Mouse (Mus musculus): ENCODE results near the gene Gm20388.

The Gm20388 gene

DNA sequence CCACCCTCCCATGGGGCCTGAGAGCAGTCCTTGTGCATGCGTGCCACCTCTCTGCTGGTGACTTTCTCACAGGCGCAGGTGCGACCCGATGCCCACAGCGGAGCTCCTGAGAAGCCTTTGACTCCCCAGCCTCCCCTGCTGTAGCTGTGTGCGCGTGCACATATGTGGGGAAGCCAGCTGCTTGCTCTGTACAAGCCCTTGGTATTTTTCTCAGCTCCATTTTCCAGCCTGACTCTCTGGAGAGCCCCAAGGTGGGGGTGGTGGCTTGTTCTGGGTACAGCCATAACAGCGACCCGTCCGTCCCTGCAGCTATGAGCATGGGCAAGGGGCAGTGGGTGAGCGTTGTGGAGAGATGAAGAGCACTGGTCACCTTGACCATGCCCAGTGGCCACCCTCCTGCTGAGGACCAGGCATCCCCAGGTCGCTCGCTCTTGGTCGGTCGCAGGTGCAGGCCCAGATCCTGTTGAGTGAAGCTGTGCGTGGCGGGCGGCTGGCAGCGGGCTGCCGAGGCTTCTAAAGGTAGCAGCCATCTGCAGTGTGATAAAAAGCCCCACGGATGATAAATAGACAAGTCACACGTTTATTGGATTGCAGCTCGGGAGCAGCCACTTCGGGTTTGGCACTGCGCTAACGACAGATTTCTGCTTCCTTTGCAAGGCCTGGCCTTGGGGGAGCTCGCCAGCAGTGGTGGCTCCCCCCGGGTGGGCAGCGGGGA is 502.4 kb downstream of the Gm20388 start:
- in situ Hi-C loops (cut with MboI): no loop called here

DNA sequence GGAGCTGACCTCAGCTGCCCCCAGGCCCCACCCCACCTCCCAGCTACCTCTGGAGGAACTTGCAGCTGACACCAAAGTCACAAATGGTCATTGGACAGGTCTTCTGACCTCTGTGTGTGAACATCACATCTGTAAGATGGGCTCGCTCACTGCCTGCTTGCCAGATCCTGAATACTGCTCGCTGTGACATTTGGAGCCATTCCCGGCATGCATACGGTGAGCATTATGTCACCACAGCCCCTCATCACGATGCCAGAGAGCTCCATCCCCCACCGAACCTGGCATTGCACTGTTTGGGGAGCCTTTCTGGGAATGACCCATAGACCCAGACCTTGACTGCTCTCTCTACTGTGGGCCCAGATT is 503.0 kb downstream of the Gm20388 start:
- in situ Hi-C loops (cut with MboI): no loop called here

DNA sequence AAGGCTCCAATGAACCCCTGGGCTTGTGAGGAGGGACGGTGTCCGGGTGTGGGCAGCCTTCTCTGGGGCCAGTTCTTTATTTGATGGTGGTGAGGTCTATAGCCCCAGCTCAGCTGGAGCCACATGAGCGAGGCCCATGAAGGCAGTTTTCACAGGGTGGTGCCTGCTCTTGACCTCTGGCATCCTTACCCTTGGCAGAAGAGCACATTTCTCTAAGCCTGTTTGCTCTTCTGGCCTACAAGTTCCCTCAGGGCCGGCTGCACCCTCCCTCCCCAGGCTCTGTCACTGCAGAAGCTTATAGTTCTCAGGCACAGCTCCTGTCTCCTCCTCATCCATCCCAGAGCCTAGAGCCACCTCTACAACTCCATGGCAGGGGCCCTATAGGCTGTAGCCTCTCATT is 503.6 kb downstream of the Gm20388 start:
- in situ Hi-C loops (cut with MboI): no loop called here

DNA sequence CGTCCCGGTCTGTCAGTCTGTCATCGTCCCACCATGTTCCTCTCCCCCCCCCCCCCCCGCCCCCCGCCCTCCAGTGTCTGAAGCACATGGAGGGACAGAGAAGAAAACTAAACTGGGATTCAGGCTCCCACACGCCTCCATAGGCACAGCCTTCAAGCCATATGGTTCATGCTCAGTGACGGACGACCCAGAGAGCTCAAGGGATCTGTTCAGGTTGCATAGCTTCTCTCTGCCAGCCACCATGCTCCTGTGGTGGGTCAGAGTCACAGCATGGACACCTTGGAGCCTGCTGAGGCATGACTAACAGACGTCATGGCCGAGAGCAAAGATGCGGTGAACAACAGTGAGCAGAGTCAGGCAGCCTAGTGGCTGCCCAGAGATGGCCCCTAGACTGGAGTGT is 504.8 kb downstream of the Gm20388 start:
- in situ Hi-C loops (cut with MboI): no loop called here

DNA sequence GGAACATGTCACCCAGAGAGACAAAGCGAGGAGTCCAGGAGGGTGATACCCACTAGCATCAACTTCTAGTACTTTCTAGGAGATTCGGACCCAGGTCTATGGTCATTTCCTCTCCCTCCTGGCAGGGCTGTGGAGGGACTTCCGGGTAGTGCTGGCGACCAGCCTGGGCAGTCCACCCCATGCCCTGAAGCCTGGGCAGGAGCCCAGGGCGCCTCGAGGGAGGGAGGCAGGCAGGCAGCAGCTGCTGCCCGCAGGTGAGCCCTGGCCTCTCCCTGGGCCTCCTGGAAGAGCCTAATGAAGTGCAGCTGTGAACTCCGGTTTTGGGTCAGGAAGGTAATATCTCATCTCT is 505.5 kb downstream of the Gm20388 start:
- in situ Hi-C loops (cut with MboI): no loop called here

DNA sequence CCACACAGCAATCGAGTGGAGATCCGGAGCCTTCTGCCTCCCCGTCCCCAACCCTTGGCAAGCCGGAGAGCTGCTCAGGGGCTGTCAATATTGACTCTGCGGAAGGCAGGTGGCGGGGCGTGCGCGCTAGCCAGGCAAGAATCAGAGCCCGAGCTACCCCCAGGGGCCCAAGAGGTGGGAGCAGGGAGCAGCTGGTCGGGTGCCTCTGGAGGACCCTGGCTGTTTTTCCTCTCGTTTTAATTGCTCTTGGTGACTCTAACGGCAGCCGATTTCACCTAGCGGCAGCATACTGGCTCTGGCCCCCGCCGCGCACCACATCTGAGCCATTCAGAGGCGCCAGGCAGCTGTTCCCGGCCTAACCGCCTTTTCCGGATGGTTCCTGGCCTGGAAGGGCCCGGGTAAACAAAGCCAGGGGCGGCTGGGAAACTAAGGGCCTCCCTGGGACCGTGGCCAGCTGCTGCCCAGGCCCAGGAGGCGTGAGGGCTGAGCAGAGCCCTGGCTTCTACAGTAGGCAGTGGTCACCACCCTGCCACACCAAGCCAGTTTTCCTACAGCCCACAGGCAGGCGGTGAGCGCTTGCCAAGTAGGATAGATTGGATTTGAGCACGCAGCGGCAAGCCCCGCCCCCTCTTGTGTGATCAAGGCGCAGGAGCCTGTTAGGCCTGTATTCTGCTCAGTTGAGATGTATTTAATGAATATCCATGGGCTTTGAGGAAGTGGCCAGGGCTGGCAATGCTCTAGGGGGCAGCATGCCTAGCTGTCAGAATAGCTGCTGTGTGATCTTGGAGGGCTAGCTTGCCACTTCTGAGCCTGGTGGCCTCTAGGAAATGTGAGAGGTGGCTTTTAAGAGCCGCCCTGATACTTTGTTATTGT is 506.1 kb downstream of the Gm20388 start:
- in situ Hi-C loops (cut with MboI): no loop called here

DNA sequence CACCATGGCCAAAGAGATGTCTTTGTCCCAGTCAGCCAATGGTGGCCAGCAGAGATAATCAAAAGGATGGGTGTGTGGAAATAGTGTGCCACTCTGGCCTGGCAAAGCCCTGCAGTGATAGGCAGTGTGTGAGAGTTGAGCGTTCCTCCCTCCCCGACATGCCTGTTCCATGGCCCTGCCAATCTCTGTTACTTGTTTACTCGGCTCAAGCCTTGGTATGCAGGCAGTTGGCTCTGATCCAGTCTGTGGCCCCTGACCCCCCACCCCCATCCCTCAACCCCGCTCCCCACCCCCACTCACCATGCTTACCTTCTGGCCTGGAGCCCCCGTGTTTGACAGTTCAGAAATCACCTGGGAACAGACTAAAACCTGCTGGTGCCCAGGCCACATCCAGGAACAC is 507.5 kb downstream of the Gm20388 start:
- in situ Hi-C loops (cut with MboI): no loop called here

DNA sequence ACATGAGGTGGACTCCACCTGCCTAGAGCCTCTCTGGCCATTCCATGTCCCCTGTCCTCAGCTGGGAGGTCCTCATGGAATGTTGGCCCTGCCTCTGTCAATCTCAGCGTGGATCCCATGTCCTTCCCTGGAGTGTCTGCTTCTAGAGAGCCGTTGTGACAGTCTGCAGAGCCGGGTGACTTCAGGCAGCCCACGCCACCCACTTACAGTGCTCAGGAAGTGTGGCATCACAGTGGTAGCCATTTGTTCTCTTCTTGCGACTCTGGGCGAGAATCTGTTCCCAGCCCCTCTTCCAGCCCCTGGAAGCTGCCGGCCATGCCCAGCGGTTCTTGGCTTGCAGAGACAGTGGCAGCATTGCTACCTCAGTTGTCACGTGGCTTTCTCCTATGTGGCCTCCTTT is 509.0 kb downstream of the Gm20388 start:
- in situ Hi-C loops (cut with MboI): no loop called here

DNA sequence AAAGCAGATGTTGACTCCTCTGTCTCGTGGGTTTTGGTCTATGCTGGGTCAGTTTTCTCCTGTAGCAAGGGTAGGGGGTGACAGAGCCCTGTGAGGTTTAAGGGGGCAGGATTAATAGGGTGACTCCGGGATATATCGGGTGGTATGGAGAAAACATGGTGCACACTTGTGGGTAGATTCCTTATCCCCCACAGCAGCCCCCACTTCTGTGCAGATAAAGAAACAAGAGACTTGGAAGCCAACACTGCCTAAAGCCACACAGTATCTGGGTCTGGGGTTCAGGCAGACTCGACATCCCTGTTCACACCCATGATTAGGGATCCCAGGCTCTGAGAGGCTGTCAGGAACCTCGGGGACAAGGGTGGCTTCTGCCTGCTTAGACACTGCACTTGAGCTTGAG is 509.6 kb downstream of the Gm20388 start:
- in situ Hi-C loops (cut with MboI): no loop called here

DNA sequence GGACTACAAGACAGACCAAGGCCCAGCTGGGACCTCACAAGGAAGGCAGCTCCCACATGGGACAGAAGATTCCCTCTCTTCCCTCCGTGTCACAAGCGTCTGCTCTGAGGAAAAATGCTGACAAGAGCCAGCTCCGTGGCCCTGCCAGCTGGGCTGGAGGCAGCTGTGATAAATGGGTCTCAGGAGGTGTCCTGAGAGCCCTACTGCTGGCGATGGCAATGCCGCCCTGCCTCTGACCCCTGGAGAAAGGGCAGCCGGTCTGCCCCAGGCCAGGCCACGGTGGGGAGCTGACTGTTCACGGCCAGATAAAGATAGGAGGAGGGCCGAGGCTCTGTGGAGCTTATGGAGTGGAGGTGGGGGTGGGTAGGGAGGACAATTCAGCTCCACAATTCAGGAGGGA is 511.0 kb downstream of the Gm20388 start:
- in situ Hi-C loops (cut with MboI): no loop called here

DNA sequence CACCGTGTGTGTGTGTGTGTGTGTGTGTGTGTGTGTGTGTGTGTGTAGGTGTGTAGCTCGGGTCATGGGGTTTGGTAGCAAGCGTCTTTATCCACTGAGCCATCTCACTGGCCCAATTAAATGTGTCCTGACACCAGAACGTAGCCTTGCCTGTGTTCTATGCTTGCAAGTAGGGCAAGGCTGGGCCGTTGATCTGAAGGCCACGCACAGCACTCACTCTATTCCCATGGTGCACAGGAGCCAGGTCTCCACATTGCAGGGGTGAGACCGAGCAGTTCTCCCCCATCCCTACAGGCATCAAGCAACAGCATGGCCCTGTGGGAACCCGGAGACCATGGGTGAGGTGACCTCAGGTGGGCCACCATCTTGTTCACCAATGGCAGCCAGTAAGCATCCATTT is 511.6 kb downstream of the Gm20388 start:
- in situ Hi-C loops (cut with MboI): no loop called here

DNA sequence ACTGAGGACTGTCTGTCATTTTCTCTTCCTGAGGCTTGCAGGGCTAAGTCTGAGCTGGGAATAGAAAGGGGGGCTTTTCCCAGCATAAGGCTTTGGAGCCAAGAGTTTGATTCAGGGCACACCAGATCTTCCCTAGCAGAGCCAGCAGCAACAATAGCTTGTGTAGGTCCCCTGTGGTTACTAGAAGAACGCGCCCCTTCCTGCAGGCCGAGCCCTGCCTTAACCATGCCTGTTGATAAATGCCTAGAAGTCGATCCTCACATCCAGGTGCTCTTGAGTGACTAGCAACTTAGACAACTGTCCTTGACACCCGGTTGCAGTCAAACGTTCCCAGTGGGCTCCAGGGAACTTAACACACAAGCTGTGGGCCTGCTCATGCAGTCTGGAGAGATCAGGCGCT is 512.9 kb downstream of the Gm20388 start:
- in situ Hi-C loops (cut with MboI): no loop called here

DNA sequence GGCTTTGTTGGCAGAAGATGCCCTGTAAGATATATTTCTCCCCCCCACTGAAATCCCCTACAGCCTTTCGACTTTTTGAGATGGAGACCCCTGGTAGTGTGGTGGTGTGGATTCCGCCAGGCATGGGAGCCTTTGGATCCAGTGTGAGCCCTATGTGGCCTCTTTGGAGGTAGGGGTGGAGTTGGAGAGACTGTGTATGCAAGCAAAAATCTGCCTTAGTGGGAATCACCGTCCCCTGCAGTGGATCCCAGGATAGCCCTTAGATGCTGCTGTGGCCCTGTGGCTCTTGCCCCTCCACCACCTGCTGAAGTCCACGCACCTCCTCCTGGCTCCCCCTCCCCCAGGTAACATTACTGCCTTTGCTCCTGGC is 514.2 kb downstream of the Gm20388 start:
- in situ Hi-C loops (cut with MboI): no loop called here

DNA sequence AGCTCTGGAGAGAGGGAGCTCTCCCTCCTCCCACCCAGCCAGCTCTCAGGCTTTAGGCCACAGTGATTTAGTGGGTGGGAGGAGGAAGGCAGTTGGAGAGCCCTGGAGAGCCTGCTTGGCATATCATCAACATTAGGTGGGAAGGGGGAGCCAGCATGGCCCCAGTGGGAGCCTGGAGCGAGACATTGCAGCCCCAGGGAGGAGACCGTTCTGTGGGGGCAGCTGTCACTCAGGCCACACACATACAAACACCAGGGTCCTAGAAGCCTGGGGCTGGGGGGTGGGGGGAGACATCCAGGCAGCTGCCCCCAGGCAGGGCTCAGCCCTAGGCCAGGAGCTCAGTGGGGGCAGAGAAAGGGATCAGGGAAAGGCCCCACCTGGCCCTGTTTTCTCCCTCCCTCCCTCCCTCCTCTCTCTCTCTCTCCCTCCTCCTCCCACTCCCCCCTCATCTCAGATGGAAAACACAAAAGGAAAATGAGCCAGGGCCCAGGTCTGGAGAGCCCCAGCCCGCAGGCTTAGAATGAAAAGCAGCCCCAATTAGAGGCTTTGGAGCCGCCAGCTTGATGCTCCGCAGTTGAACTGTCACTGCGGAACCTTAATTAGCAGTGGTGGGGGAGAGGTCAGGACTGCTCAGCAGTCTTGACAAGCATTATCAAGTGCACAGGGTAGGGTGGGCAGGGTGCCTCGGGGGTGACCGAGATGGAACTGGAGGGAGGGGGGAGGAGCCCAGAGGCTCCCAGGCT is 514.7 kb downstream of the Gm20388 start:
- in situ Hi-C loops (cut with MboI): no loop called here

DNA sequence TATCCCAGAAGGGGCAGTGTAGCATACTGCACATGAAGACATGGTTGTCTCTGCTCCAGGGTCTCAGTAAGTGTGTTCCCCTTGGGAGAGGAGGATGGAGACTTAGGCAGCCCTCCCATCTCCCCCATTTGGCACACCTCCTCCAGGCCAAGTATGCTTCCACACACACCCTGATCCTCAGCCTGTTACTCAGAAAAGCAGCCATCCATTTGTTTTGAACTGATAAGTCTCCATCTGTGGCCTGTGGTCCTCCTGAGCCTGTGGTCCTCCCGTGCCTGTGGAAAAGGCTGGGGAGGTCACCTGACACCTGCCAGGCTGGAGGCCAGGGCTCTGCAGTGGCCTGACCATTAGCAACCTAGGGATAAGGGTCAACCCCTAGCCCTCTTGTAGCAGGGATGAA is 515.5 kb downstream of the Gm20388 start:
- in situ Hi-C loops (cut with MboI): no loop called here

DNA sequence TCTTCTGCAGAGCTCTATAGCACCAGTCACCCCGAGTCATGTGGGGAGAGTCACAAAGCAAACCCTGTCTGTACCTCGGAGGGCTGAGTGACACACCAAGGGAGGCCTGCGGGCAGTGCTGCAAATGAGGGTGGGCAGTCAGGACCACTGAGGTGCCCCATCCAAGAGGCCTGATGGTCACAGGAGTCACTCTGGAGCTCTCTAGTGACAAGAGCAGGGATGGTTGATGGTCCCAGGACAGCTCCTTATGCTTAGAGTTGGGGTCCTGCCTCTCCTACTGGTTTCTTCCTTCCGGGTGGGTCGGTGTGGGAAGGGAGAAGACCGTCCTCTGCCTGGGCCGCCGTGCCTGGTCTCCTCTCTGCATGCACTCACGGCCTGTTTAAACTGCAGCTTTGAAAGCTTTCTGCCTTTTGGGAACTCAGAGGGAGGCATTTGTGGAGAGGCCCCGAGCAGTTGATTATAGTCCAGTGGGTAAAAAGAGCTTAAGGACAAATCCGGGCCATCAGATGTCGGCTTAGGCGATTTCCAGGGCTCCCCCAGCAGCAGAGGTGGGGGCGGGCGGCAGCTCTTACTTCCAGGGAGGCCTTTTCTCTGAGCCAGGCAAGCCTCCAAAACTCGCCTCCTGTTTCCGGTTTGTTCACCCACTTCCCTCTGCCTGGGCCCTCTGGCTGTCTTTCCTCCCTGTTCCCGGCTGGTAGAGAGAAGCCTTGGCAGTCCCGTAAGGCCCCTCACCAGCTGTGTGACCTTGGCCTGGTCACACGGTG is 516.2 kb downstream of the Gm20388 start:
- in situ Hi-C loops (cut with MboI): no loop called here

DNA sequence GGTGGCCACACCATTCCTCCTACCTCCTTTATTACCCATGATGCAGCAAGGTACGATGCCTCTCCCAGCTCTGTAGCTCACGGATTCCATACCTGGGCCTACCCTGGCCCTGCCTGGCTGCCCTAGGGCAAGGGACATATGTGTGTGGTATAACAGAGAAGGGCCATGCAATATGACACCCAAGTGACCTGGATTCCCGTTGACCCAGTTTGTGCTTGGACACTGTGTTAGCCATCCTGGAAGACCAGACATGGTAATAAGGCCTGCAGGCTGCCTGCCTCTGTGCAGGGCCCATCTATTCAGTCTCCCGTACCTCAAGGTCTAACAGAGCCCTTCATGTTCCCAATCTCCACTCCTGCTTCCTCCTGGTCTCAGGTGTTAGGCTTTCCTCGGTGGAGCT is 517.9 kb downstream of the Gm20388 start:
- in situ Hi-C loops (cut with MboI): no loop called here

DNA sequence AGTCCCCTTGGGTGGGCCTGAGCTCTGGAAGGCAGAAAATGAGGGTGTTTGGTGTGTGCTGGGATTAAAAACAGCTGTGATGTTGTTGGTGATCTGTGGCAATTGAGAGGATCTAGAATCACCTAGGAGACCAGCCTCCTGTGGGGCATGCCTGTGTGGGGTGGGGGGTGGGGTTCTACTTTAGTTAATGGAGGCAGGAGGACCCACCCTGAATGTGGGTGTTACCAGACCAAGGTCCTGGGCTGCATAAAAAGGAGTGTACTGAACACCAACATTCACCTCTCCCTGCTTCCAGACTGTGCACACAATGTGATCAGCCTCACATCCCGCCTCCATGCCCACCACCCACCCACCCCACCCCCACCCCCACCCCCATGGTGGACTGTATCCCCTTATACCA is 518.5 kb downstream of the Gm20388 start:
- in situ Hi-C loops (cut with MboI): no loop called here

DNA sequence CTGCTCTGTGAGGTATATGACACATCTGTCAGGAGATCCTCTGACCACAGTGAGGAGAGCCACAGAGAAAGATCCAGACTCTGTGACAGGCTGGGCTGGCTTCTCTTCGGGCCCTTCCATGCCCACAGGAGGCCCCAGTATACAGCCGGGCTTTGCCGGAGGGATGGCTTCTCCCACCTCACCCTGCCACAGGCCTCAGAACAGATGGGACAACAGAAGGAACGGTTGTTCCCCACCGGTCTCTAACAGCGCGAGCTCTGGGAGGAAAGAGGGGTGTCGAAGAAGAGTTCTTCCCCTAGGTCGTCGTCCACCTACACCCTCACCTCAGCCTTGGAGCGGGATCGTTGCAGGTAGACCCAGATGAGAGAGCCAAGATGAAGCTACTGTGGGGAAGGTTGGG is 520.4 kb downstream of the Gm20388 start:
- in situ Hi-C loops (cut with MboI): no loop called here

DNA sequence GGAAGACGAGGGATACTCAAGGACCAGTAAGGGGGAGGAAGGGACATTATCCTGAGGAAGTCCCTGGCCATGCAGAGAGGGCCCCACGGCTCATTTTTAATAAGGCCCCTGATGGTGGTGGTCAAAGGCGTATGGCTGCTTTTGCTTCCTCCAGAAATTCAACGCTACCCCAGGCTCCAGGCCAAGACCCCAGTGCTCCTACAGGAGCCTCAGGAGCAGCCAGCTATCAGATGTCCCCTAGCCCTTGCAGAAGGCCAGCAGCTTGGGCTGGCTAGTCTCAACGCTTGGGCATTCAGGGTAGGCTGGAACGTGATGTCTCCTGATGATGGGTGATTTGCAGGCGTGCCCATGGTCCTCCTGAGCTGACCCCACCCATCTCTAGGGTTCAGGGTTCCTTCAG is 521.8 kb downstream of the Gm20388 start:
- in situ Hi-C loops (cut with MboI): no loop called here

DNA sequence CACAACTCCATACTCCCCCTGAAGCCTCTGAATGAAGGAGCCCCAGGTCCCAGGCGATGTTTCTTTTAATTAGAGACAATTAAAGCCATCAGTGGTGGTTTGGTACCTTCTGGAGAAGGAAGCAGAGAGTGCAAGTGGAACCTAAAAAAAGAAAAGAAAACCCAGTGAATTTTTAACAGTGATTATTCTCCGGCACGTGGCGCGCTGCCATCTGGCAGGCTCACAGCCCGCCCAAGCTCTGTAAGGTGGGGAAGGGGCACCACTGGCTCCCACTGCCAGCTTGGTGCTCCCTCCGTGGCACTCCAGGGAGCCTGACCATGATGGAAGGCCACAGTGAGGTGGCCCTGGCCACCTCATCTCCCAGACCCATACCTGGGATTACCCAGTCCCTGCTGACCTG is 522.5 kb downstream of the Gm20388 start:
- in situ Hi-C loops (cut with MboI): no loop called here

DNA sequence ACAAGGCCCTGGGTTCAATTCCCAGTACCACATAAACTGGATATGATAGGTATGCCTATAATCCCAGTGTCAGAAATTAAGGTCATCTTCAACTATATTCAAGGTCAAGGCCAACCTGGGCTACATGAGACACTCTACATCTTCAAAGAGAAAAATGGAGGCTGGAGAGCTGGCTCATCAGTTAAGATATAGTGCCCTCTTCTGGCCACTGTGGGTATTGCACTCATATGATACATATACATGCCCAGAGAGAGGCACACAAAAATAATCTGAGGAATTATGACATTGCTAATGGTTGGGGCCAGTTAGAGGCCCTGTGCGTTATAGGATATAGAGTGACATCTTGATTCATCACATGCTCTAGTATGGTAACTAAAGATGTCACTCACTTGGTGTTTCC is 523.1 kb downstream of the Gm20388 start:
- in situ Hi-C loops (cut with MboI): no loop called here
